Mouse (Mus musculus) brain, adult 2 months (tissue): Measurements from ENCODE around the gene Gcnt3.
A peak's percentile ranks its signal among the peaks of the same experiment; 100 is the strongest.
"Not testable (repeated sequence)": the region's sequence is repeated elsewhere in the genome, so short reads cannot be mapped to it uniquely, and the experiment has no call there.

Source experiments
- DNase-seq: peaks from one replicate; pipeline ENCODE4 v3.0.0; 2011; ENCODE audit warnings: low read depth, low spot score

The Gcnt3 gene

DNA sequence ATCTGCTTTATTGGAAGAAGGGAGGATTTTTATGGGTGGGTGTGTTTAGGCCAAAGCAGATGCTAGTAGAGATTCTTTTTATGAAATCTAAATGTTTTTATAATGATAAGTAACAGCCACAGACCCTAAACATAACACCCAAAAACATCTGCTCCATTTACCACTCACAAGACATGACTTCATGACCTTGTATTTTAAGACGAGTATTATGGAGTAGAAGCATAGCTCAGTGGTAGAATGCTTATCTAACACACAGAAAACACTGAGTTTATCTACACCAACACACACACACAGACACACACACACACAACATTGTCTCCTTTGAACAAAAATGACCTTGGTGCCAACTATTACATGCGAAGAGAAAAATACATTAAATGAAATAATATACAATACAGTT is 7.0 kb upstream of the Gcnt3 start:
- no peak for DNase-seq

- no peak for DNase-seq
Measured at GRCm38 (mm10) chr9:70042935-70043334, 5.0 kb upstream of the Gcnt3 start.

- DNase-seq = no peak
Measured at GRCm38 (mm10) chr9:70042137-70042536, 4.2 kb upstream of the Gcnt3 start.

- no peak for DNase-seq
Measured at GRCm38 (mm10) chr9:70040570-70040969, 2.7 kb upstream of the Gcnt3 start.

DNA sequence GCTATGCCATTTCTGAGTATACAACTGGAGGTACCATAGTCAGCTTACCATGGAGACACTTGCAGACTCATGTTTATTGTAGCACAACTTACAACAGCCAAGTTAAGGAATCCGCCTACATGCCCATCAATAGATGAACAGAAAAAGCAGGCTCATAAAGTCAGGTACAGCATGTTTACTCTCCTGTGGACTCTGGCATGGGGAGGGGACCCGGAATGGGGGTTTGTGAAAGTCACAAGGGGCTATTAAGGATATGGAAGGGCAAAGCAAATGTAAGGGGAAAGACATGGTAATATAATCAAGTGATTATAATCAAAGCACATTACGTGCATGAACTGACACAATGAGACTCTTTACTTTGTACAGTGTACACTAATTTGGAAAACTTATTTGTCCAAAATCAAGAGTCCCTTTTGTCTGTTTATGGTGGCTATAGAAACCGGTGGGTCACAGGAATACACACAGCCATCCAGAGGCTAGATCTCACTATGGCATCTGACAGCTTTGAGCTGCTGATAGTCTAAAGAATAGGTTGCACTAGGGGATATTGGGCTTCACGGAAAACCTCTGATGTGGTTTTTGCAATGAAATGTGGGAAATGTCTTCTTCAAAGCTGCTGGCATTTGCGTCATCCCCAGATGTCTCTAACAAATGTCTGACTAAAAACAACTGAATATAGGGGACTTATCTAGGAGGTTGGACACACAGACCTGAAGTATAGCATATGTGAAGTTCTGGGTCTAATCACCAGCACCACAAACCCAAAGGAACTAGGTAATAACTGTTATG is 1.9 kb upstream of the Gcnt3 start:
- DNase-seq = no peak

DNA sequence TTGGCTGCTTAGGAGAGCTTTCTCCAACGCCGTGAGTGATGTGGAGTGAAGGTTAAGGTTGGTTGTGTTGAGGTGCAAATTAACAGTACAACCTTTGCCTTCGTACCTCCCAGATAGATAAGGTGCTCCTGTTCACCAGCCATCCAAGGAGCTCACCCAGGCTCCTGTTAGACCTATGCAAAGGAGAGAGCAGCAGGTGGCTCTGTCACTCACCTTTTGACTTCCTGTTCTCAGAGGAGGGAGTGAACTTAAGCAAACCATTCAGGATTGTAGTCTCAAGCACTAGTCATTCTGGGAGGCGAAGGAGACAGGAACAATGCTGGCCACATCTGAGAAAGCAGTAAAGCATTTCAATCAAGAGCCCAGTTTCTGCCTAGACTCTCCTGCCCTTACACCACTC is 1.2 kb downstream of the Gcnt3 start:
- no peak for DNase-seq

- no peak for DNase-seq
Measured at GRCm38 (mm10) chr9:70034702-70035101, 3.2 kb downstream of the Gcnt3 start.

DNA sequence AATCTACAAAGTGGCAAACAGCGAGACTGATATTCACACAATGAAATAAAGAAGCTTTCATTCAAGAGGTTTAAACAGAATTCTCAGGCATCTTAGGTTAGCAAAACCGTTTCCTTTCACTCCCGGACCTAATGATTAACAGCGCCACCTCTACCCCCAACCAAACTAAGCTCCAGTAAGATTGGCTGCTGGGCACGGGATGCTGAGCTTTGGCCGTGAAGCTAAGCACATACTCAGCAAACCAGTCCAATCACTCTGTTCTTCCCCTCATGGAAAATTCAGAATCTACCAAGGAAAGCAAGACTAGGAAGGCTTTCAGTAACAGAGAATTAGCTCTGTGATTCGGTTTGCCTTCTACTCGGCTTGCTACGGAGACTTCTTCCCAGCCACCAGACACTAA is 4.8 kb downstream of the Gcnt3 start:
- DNase-seq = no peak

GRCm38 (mm10) chr9:70032167-70032566 is 5.7 kb downstream of the Gcnt3 start:
- no peak for DNase-seq

GRCm38 (mm10) chr9:70025365-70026012 is 12.4 kb downstream of the Gcnt3 start:
- no peak for DNase-seq

DNA sequence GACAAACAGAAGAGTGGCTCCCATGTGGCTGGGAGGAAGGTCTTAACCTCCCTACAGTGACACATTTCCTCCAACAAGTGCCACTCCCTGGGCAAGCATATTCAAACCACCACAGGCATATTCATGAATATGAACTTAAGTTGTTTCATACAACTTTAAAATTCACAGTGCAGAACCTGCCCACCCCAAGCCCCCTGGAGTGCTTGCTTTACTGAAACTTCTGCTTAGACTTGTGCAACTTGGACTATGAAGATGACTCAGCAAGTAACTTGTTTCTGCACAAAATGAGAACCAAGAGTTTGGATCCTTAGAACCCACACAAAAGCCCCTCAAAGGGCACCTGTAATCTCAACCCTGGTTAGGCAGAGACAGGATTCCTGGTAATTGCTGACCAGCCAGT is 13.2 kb downstream of the Gcnt3 start:
- no peak for DNase-seq

DNA sequence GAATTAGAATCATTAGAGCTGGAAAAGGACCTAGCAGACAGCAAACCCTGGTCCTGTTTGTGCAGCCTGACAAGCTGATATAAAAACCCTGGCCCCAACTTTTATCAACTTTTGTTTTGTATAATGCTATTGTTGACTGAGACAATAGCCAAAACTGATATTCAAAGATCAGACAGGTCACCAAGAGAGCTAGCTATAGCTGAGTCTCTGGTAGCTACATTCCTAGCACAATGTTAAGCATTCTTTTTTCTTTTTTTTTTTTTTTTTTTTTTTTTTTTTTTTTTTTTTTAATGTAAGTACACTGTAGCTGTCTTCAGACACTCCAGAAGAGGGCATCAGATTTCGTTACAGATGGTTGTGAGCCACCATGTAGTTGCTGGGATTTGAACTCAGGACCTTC is 14.3 kb downstream of the Gcnt3 start:
- not testable (repeated sequence) for DNase-seq

DNA sequence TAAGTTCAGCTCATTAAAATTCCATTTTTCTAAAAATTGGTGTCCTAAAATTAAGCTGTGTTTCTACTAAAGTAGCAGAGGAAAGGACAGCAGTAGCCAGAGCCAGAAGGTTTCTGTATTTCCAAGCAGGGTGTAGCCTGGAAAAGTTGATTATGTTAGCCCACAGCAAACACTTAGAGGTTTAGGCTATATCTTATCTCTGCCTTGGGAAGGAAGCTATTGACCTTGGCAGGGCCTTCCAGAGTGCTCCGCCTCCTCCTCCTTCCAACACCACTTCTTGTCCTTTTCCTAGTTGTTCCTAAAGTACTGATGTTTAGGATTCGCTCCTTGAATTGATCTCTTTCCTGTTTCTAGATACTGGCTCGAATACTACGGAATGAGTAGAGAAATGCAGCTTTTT is 15.8 kb downstream of the Gcnt3 start:
- no peak for DNase-seq

DNA sequence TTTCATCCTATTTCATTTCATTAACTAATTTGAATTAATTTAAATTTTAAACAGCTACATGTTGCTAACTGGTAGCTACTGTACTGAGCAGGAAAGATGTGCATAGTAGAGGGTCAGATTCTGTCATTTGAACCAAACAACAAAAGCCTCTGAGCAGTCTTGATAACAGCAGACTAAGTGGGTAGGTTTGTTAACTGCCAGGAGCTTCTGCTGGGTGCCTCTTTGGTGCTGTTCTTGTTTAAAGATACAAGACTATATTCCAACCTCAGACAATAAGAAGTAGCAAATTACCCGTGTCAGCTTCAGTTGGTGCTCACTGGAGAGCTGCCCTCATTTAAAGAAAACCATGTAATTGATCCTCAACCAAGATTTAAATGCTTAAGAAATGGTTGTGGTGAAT is 16.3 kb downstream of the Gcnt3 start:
- no peak for DNase-seq

DNA sequence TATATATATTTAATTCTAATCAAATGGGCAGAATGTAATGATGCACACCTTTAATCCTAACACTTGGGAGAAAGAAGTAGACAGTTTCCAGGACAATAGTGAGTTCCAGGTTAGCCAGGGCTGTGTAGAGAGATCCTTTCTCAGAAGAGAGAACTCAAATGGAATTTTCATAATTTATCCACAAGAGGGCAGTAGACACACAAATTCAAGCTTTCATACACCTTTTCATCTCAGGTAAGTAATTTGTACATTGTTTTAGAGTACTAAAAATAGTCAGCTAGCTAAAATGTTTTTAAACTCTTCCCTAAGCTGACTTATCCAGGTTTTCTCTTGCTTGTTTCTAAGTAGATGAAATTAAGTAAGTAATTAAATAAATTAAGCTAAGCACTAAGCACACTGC is 19.0 kb downstream of the Gcnt3 start:
- peak; percentile 34 for DNase-seq

GRCm38 (mm10) chr9:70015632-70016031 is 22.3 kb downstream of the Gcnt3 start:
- no peak for DNase-seq

GRCm38 (mm10) chr9:70012408-70012901 is 25.4 kb downstream of the Gcnt3 start, which contains the start of gene Gtf2a2:
TSS of gene Gtf2a2 (plus strand) at chr9:70012550.
- DNase-seq = peak; percentile 95

GRCm38 (mm10) chr9:70011537-70012407 is 26.1 kb downstream of the Gcnt3 start:
- DNase-seq = no peak

- DNase-seq = no peak
Measured at GRCm38 (mm10) chr9:70010781-70011473, 27.0 kb downstream of the Gcnt3 start.

DNA sequence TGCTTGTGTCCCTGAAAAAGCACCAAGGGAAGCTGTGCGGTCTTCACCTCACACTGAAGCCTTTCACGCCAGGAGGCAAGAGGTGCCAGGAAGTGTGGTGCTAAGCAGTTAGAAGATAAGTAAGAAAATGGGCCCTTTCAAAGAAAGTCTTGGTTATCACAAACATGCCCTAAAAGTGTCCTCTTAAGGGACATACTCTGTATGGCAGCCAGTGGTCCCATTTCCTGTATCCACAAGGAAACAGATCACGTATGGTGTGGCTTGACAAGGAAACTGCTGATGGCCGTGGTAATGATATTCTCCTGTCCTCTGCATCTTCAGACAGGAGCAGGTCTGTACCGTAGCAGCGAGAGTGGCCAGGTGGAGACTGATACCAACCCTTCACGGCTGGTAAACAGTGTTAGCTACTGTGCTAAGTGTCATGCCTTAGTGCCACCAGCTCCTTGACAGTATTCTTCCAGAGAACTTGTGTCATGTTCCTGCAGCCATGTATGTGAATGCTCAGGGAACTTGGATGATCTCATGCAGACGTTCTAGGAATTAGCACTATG is 28.1 kb downstream of the Gcnt3 start:
- no peak for DNase-seq
